Mouse (Mus musculus) embryonic facial prominence, embryonic 10.5 days (tissue): ENCODE results near the gene Rplp0. TPM values are rescaled to one million over a fixed set of nuclear protein-coding genes. Genes with fewer than 3 reads are reported as not detected.
A peak's percentile ranks its signal among the peaks of the same experiment; 100 is the strongest.

Experiments
- DNase-seq: peaks from one replicate; pipeline ENCODE4 v3.0.0-alpha.2; 2017; ENCODE audit warnings: low spot score
- H3K27ac ChIP-seq: fragments of 300-500 bp; sonication (generic); replicated peaks from 2 replicates; pipeline ENCODE4 v1.5.1; 2016; ENCODE audit warnings: mild to moderate bottlenecking
- H3K27me3 ChIP-seq: fragments of 300-500 bp; sonication (generic); replicated peaks from 2 replicates; pipeline ENCODE4 v1.6.1; 2016; ENCODE audit warnings: low read depth, mild to moderate bottlenecking; ENCODE audit not compliant: poor library complexity, severe bottlenecking
- H3K36me3 ChIP-seq: fragments of 300-500 bp; sonication (generic); replicated peaks from 2 replicates; pipeline ENCODE4 v1.6.1; 2016; ENCODE audit warnings: mild to moderate bottlenecking, moderate library complexity
- H3K4me1 ChIP-seq: fragments of 300-500 bp; sonication (generic); 2 replicates; pipeline ENCODE4 v1.6.1; 2016
- H3K4me3 ChIP-seq: fragments of 300-500 bp; sonication (generic); 2 replicates; pipeline ENCODE4 v1.5.1; 2016; ENCODE audit warnings: mild to moderate bottlenecking, moderate library complexity
- H3K9me3 ChIP-seq: fragments of 300-500 bp; sonication (generic); 2 replicates; pipeline ENCODE4 v1.6.1; 2016; ENCODE audit warnings: mild to moderate bottlenecking
- WGBS: fragments of 180-500 bp; shearing (Covaris S2); methylation state at CpG from one replicate; pipeline ENCODE4 v1.1.7; 2016; 5-methylcytosine and 5-hydroxymethylcytosine counted together
- polyA plus RNA-seq: library from polyadenylated mRNA; unstranded; fragments of >200 nt; fragmentation: Nextera tagmentation; extraction: Ambion mirVana; gene quantifications from 2 replicates; pipeline ENCODE4 v1.2.1, GENCODE M21; 2016

Gene Rplp0
- polyA plus RNA-seq, 1 experiment from 2014 or later, result 1,413 TPM

GRCm38 (mm10) chr5:115529742-115530446 lies 29.4 kb upstream of the Rplp0 start:
- 63% methylated on average over 7 of the region's 7 CpGs for whole genome bisulfite sequencing

GRCm38 (mm10) chr5:115530447-115530809 lies 28.8 kb upstream of the Rplp0 start:
- Histone ChIP-seq H3K4me1 (peaks cover 86% of the 10 kb centered on the region), H3K4me3 (no peak overlapping the region), H3K27ac (peak overlapping the region; percentile 74), H3K27me3 (no peaks in the 10 kb centered on the region), H3K9me3 (no peaks in the 10 kb centered on the region), H3K36me3 (peaks cover 7% of the 10 kb centered on the region; the same call in 1 of the 2 replicates)
- DNase-seq, result no peak
- WGBS, result 66% methylated on average over 8 of the region's 8 CpGs

More at GRCm38 (mm10) chr5:115529742-115530446, 29.4 kb upstream of the Rplp0 start:
- peak; percentile 31 for DNase-seq
- Histone ChIP-seq H3K27me3 (no peaks in the 10 kb centered on the region), H3K4me3 (no peak overlapping the region), H3K9me3 (no peaks in the 10 kb centered on the region), H3K4me1 (peaks cover 86% of the 10 kb centered on the region), H3K36me3 (peaks cover 7% of the 10 kb centered on the region; the same call in 1 of the 2 replicates), H3K27ac (peak overlapping the region; percentile 74)

- 54% methylated on average over 18 of the region's 18 CpGs for WGBS
- DNase-seq, result peak; percentile 30
- Histone ChIP-seq H3K4me3 (peak overlapping the region; percentile 21; the same call in 1 of the 2 replicates), H3K4me1 (peaks cover 85% of the 10 kb centered on the region), H3K9me3 (no peaks in the 10 kb centered on the region), H3K27me3 (no peaks in the 10 kb centered on the region), H3K36me3 (no peaks in the 10 kb centered on the region; the same call in 1 of the 2 replicates), H3K27ac (peak overlapping the region; percentile 66)
Observed at GRCm38 (mm10) chr5:115531671-115532270, 27.5 kb upstream of the Rplp0 start.

GRCm38 (mm10) chr5:115534290-115534731 lies 25.0 kb upstream of the Rplp0 start:
- DNase-seq, result peak; percentile 61
- Histone ChIP-seq H3K27ac (peak overlapping the region; percentile 77), H3K36me3 (no peaks in the 10 kb centered on the region; the same call in 1 of the 2 replicates), H3K9me3 (no peaks in the 10 kb centered on the region), H3K4me3 (peak overlapping the region; percentile 36), H3K27me3 (no peaks in the 10 kb centered on the region), H3K4me1 (peaks cover 89% of the 10 kb centered on the region)
- 10% methylated on average over 16 of the region's 16 CpGs for WGBS

GRCm38 (mm10) chr5:115534856-115535255 lies 24.4 kb upstream of the Rplp0 start:
- Histone ChIP-seq H3K27ac (peak overlapping the region; percentile 77), H3K4me1 (peaks cover 84% of the 10 kb centered on the region), H3K9me3 (no peaks in the 10 kb centered on the region), H3K27me3 (no peaks in the 10 kb centered on the region), H3K4me3 (peak overlapping the region; percentile 36), H3K36me3 (no peaks in the 10 kb centered on the region; the same call in 1 of the 2 replicates)
- no peak for DNase-seq
- WGBS, result 24% methylated on average over 8 of the region's 8 CpGs

GRCm38 (mm10) chr5:115535635-115536034 lies 23.6 kb upstream of the Rplp0 start:
- no peaks in the 10 kb centered on the region for H3K9me3 ChIP-seq
- WGBS, result 28% methylated on average over 7 of the region's 7 CpGs
- H3K27me3 ChIP-seq, result no peaks in the 10 kb centered on the region
- no peaks in the 10 kb centered on the region; the same call in 1 of the 2 replicates for H3K36me3 ChIP-seq
- no peak overlapping the region for H3K4me3 ChIP-seq
- peaks cover 76% of the 10 kb centered on the region for H3K4me1 ChIP-seq
- no peak for DNase-seq
- H3K27ac ChIP-seq, result peak overlapping the region; percentile 77

- WGBS, result 76% methylated on average over 13 of the region's 13 CpGs
- peak overlapping the region; percentile 19; the same call in 1 of the 2 replicates for H3K27ac ChIP-seq
- peaks cover 65% of the 10 kb centered on the region for H3K4me1 ChIP-seq
- no peaks in the 10 kb centered on the region for H3K9me3 ChIP-seq
- no peaks in the 10 kb centered on the region for H3K27me3 ChIP-seq
- H3K36me3 ChIP-seq, result no peaks in the 10 kb centered on the region; the same call in 1 of the 2 replicates
- DNase-seq, result no peak
- H3K4me3 ChIP-seq, result peak overlapping the region; percentile 28; the same call in 1 of the 2 replicates
Observed at GRCm38 (mm10) chr5:115538017-115538692, 21.1 kb upstream of the Rplp0 start.

- Histone ChIP-seq H3K4me3 (peak overlapping the region; percentile 28; the same call in 1 of the 2 replicates), H3K27ac (peak overlapping the region; percentile 19; the same call in 1 of the 2 replicates), H3K9me3 (no peaks in the 10 kb centered on the region), H3K4me1 (peaks cover 65% of the 10 kb centered on the region), H3K27me3 (no peaks in the 10 kb centered on the region), H3K36me3 (no peaks in the 10 kb centered on the region; the same call in 1 of the 2 replicates)
- DNase-seq, result peak; percentile 93
- WGBS, result 2% methylated on average over 12 of the region's 12 CpGs
Observed at GRCm38 (mm10) chr5:115538693-115539043, 20.6 kb upstream of the Rplp0 start.

- peaks cover 73% of the 10 kb centered on the region for H3K4me1 ChIP-seq
Observed at GRCm38 (mm10) chr5:115542635-115543384, 16.5 kb upstream of the Rplp0 start.

GRCm38 (mm10) chr5:115543509-115544253 lies 15.6 kb upstream of the Rplp0 start:
- Histone ChIP-seq H3K27ac (peak overlapping the region; percentile 81), H3K27me3 (no peaks in the 10 kb centered on the region), H3K4me1 (peaks cover 73% of the 10 kb centered on the region), H3K4me3 (peak overlapping the region; percentile 2; the same call in 1 of the 2 replicates), H3K36me3 (peaks cover 49% of the 10 kb centered on the region), H3K9me3 (no peaks in the 10 kb centered on the region)
- WGBS, result 60% methylated on average over 17 of the region's 17 CpGs
- DNase-seq, result no peak

More at GRCm38 (mm10) chr5:115542635-115543384, 16.5 kb upstream of the Rplp0 start:
- 53% methylated on average over 19 of the region's 19 CpGs for WGBS
- DNase-seq, result no peak
- Histone ChIP-seq H3K9me3 (no peaks in the 10 kb centered on the region), H3K36me3 (peaks cover 41% of the 10 kb centered on the region), H3K27me3 (no peaks in the 10 kb centered on the region), H3K27ac (peak overlapping the region; percentile 81), H3K4me3 (peak overlapping the region; percentile 23; the same call in 1 of the 2 replicates)

GRCm38 (mm10) chr5:115544655-115545185 lies 14.5 kb upstream of the Rplp0 start:
- peaks cover 60% of the 10 kb centered on the region for H3K36me3 ChIP-seq
- 51% methylated on average over 18 of the region's 18 CpGs for WGBS
- H3K27me3 ChIP-seq, result no peaks in the 10 kb centered on the region
- no peak for DNase-seq
- H3K4me3 ChIP-seq, result peak overlapping the region; percentile 16; the same call in 1 of the 2 replicates
- no peaks in the 10 kb centered on the region for H3K9me3 ChIP-seq
- peak overlapping the region; percentile 81 for H3K27ac ChIP-seq
- H3K4me1 ChIP-seq, result peaks cover 68% of the 10 kb centered on the region
